Mouse (Mus musculus) heart, embryonic 16.5 days (tissue): ENCODE measurements at regions not wholly inside any gene's neighbourhood (a gene's known extent, or its start where the extent isn't known, plus 50 kb on each side); places are given as distances from the start of the nearest gene placed in this dataset.

ENCODE experiments used
- ATAC-seq: fragments of 200-750 bp; cut with Nextera tagmentation; replicated peaks from 2 replicates; pipeline ENCODE4 v1.8.0; 2017; ENCODE audit warnings: moderate number of reproducible peaks; ENCODE audit not compliant: insufficient read depth, low FRiP score; ENCODE audit errors: extremely low read depth
- H3K27ac ChIP-seq: fragments of 300-500 bp; sonication (generic); 2 replicates; pipeline ENCODE4 v1.5.1; 2014; ENCODE audit warnings: mild to moderate bottlenecking, low read length, control low read depth, moderate library complexity
- H3K27me3 ChIP-seq: fragments of 300-500 bp; sonication (generic); 2 replicates; pipeline ENCODE4 v1.6.1; 2014; ENCODE audit warnings: low read length, mixed read lengths; ENCODE audit not compliant: control insufficient read depth, insufficient read depth
- H3K36me3 ChIP-seq: fragments of 300-500 bp; sonication (generic); 2 replicates; pipeline ENCODE4 v1.6.1; 2014; ENCODE audit not compliant: control insufficient read depth, insufficient read depth
- H3K4me1 ChIP-seq: fragments of 300-500 bp; sonication (generic); 2 replicates; pipeline ENCODE4 v1.6.1; 2014; ENCODE audit warnings: low read length, mixed read lengths; ENCODE audit not compliant: control insufficient read depth, insufficient read depth
- H3K4me2 ChIP-seq: fragments of 300-500 bp; sonication (generic); 2 replicates; pipeline ENCODE4 v1.6.1; 2014; ENCODE audit warnings: low read depth, mild to moderate bottlenecking, control low read depth, low read length
- H3K4me3 ChIP-seq: fragments of 300-500 bp; sonication (generic); 2 replicates; pipeline ENCODE4 v1.5.1; 2014; ENCODE audit warnings: mild to moderate bottlenecking, control low read depth, low read length
- H3K9ac ChIP-seq: fragments of 300-500 bp; sonication (generic); 2 replicates; pipeline ENCODE4 v1.6.1; 2014; ENCODE audit warnings: low read length, control low read depth
- H3K9me3 ChIP-seq: fragments of 300-500 bp; sonication (generic); replicated peaks from 2 replicates; pipeline ENCODE4 v1.6.1; 2016; ENCODE audit warnings: low read length; ENCODE audit not compliant: control insufficient read depth
- WGBS: fragments of 180-500 bp; shearing (Covaris S2); extraction: QIAGEN DNeasy Blood & Tissue Kit; methylation state at CpG from one replicate; pipeline ENCODE4 v1.1.7; 2014; 5-methylcytosine and 5-hydroxymethylcytosine counted together

- no peaks in the 10 kb centered on the region for H3K4me1 ChIP-seq
- H3K9me3 ChIP-seq, result no peaks in the 10 kb centered on the region
- no peak overlapping the region for H3K4me2 ChIP-seq
- no peaks in the 10 kb centered on the region for H3K27me3 ChIP-seq
- WGBS, result 74% methylated on average over 1 of the region's 1 CpGs
- no peak overlapping the region for H3K27ac ChIP-seq
- ATAC-seq, result no peak
- no peaks in the 10 kb centered on the region for H3K36me3 ChIP-seq
- H3K4me3 ChIP-seq, result no peak overlapping the region
- no peak overlapping the region for H3K9ac ChIP-seq
These were observed 231.1 kb upstream of the Plscr5 start for GRCm38 (mm10) chr9:91961666-91962065.

- Histone ChIP-seq H3K27ac (no peak overlapping the region), H3K9me3 (no peaks in the 10 kb centered on the region), H3K27me3 (no peaks in the 10 kb centered on the region), H3K9ac (no peak overlapping the region), H3K4me3 (no peak overlapping the region), H3K4me1 (no peaks in the 10 kb centered on the region), H3K36me3 (no peaks in the 10 kb centered on the region), H3K4me2 (no peak overlapping the region)
- 69% methylated on average over 14 of the region's 14 CpGs for WGBS
- no peak for ATAC-seq
These were observed 232.0 kb upstream of the Plscr5 start for GRCm38 (mm10) chr9:91960556-91961325.

- WGBS, result 36% methylated on average over 1 of the region's 1 CpGs
- no peaks in the 10 kb centered on the region for H3K9me3 ChIP-seq
- H3K36me3 ChIP-seq, result no peaks in the 10 kb centered on the region
- ATAC-seq, result no peak
- H3K4me2 ChIP-seq, result no peak overlapping the region
- no peak overlapping the region for H3K9ac ChIP-seq
- no peaks in the 10 kb centered on the region for H3K4me1 ChIP-seq
- no peak overlapping the region for H3K27ac ChIP-seq
- H3K4me3 ChIP-seq, result no peak overlapping the region
- no peaks in the 10 kb centered on the region for H3K27me3 ChIP-seq
These were observed 233.1 kb upstream of the Plscr5 start for GRCm38 (mm10) chr9:91959592-91959991.

DNA sequence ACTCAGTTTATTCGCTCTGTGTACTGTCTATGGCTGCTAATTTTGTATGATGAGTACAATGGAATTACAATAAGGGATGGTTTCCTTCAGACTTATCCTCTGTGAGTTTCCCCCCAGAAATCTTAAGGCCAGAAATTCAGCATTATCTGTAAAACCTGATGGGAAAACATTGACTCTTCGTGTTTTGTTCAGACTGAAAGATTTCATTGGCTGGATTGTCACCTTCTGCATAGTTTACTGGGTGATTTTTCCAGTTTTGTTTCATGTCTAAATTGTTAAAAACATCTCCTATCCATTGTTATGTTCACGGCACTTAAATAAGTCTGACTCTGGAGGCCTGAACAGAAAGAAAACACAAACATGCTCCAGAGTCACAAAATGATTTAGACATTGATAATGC, 233.7 kb upstream of the Plscr5 start:
- Histone ChIP-seq H3K27ac (no peak overlapping the region), H3K4me2 (no peak overlapping the region), H3K9me3 (no peaks in the 10 kb centered on the region), H3K27me3 (no peaks in the 10 kb centered on the region), H3K36me3 (no peaks in the 10 kb centered on the region), H3K4me3 (no peak overlapping the region), H3K4me1 (no peaks in the 10 kb centered on the region), H3K9ac (no peak overlapping the region)
- WGBS, result 69% methylated on average over 3 of the region's 3 CpGs
- no peak for ATAC-seq

DNA sequence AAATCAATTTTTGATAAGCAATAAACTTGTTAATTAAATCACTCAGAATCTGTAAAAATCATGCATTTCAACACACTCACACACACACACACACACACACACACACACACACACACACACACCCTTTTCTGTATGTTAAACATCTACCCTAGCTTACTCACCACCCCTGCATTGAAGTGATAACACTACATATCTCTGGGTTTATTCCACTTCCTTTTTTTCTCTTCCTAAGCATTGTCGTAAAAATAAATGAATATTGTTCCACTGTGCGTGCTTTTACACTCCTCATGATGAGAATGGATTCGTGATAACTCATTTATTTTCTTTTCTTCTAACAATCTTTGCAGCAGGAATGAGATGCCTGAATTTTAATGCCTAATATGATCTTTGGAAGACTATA, 234.3 kb upstream of the Plscr5 start:
- WGBS, result 59% methylated on average over 3 of the region's 3 CpGs
- Histone ChIP-seq H3K27me3 (no peaks in the 10 kb centered on the region), H3K36me3 (no peaks in the 10 kb centered on the region), H3K9ac (no peak overlapping the region), H3K4me1 (no peaks in the 10 kb centered on the region), H3K4me3 (no peak overlapping the region), H3K4me2 (no peak overlapping the region), H3K9me3 (no peaks in the 10 kb centered on the region), H3K27ac (no peak overlapping the region)
- no peak for ATAC-seq

- Histone ChIP-seq H3K4me1 (no peaks in the 10 kb centered on the region), H3K4me3 (no peak overlapping the region), H3K36me3 (no peaks in the 10 kb centered on the region), H3K9me3 (no peaks in the 10 kb centered on the region), H3K27me3 (no peaks in the 10 kb centered on the region), H3K9ac (no peak overlapping the region), H3K27ac (no peak overlapping the region), H3K4me2 (no peak overlapping the region)
- no peak for ATAC-seq
- 76% methylated on average over 3 of the region's 3 CpGs for WGBS
These were observed 235.7 kb upstream of the Plscr5 start for GRCm38 (mm10) chr9:91957061-91957460.

DNA sequence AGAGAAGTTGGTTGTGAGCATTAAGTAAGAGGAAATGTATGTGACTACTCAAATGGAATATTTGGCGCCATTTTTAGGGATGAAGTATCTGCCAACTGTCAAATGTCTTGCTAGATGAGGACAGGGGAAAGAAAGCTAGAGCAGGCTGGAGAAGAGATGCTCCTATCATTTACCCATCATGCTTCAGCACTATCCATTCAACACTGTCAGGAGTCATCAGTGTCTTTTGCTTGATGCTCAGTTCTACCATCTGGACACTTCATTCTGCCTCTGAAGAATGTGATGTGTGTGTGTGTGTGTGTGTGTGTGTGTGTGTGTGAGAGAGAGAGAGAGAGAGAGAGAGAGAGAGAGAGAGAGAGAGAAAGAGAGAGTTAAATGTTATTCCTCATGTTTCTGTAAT, 244.0 kb upstream of the Plscr5 start:
- no peaks in the 10 kb centered on the region for H3K27me3 ChIP-seq
- no peaks in the 10 kb centered on the region for H3K36me3 ChIP-seq
- H3K27ac ChIP-seq, result no peak overlapping the region
- H3K9me3 ChIP-seq, result no peaks in the 10 kb centered on the region
- ATAC-seq, result no peak
- H3K9ac ChIP-seq, result no peak overlapping the region
- H3K4me1 ChIP-seq, result no peaks in the 10 kb centered on the region
- WGBS, result 61% methylated on average over 1 of the region's 1 CpGs
- H3K4me3 ChIP-seq, result no peak overlapping the region
- no peak overlapping the region for H3K4me2 ChIP-seq

DNA sequence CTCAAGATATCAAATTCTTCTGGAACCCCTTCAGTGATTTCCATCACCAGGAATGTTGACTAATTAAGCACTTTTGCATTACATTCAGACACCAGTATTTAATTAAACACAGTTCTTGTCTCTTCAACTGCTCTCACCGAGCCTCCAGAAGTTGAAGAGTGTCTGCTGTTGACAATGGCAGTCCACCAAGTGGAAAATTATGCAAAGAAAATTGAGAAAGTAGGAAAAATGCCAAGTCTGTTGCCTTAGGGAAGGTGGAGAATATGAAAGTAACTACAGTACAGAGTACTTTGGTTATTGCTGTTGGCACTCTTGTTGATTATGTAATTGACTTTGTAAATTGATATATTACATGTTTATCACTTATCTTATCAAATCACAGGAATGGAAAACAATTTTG, 250.7 kb upstream of the Plscr5 start:
- no peak for ATAC-seq
- Histone ChIP-seq H3K4me3 (no peak overlapping the region), H3K9me3 (no peaks in the 10 kb centered on the region), H3K36me3 (no peaks in the 10 kb centered on the region), H3K4me2 (no peak overlapping the region), H3K4me1 (no peaks in the 10 kb centered on the region), H3K27ac (no peak overlapping the region), H3K27me3 (no peaks in the 10 kb centered on the region), H3K9ac (no peak overlapping the region)
- WGBS, result 31% methylated on average over 1 of the region's 1 CpGs

DNA sequence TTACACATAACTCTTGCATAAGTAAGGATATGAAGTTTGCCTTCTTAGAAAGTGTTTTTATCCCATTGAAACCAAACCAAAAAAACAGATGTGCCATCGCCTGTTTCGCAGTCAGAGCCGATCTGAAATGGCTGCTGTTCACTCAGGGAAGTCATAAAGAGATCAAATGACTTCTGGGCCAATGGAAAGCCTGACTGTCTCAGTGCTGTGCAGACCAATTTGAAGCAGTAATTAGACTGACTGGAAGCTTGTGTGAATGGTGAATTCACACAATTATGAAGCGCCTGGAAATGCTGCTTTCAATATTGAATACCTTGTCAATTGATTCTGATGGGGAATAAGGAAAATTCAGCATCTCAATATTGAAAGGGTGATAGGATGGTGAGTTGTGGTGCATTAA, 254.0 kb upstream of the Plscr5 start:
- Histone ChIP-seq H3K4me1 (no peaks in the 10 kb centered on the region), H3K4me2 (no peak overlapping the region), H3K9ac (no peak overlapping the region), H3K36me3 (no peaks in the 10 kb centered on the region), H3K27ac (no peak overlapping the region), H3K4me3 (no peak overlapping the region), H3K9me3 (no peaks in the 10 kb centered on the region), H3K27me3 (no peaks in the 10 kb centered on the region)
- no peak for ATAC-seq
- WGBS, result 79% methylated on average over 4 of the region's 4 CpGs
